Mouse (Mus musculus) left cerebral cortex, adult 8-10 months (tissue): ENCODE data around the gene Vmn1r50. TPM values are rescaled to one million over a fixed set of nuclear protein-coding genes. Genes with fewer than 3 reads are reported as not detected.
"Not testable (repeated sequence)": the region's sequence is repeated elsewhere in the genome, so short reads cannot be mapped to it uniquely, and the experiment has no call there.

ENCODE experiments used
- DNase-seq, 2 experiments: peaks; one replicate each; pipeline ENCODE4 v3.0.0; 2022; ENCODE audit warnings: low spot score in 2 of 2
- total RNA-seq, 4 experiments: library from RNA; stranded (reverse); gene quantifications; 2 replicates each; pipeline ENCODE4 v1.2.4; 2022

Vmn1r50 gene
- total RNA-seq, result not detected

DNA sequence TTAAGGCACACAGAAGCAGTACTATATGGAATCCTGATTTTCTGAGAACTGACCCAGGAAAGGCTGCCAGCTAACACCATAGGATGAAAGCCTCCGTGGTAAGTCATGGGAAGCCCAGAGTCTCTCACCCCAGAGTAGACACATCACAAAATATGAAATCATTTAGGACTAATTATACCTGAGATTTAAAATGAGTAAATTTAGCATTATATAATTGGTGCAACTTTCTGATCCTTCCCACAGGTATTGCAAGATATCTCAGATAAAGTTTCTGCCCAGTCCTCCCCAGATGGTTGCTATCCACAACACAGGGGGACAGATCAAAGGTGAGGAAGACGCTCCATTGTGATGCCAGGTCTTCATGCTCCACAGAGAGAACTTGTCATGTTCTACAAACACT lies at the start of gene Vmn1r50:
Gene Vmn1r50 (plus strand): TSS at position 301 of the 400 bp plus-strand sequence.
- no peak for DNase-seq

DNA sequence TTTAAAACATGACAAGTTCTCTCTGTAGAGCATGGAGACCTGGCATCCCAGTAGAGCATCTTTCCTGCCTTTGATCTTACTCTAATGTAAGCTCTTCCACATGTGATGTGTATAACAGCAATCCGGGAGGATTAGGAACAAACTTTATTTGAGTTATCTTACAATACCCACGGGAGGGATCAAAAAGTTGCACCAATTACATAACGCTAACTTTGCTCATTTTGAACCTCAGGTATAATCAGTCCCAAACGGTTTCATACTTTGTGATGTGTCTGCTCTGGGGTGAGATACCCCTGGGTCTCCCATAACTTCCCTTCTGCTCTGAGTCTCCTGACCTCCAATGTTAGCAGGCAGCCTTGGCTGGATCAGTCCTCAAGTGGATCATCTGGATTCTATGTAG lies 22.8 kb upstream of the Vmn1r50 start, which contains the start of gene Vmn1r49:
Gene Vmn1r49 (minus strand): TSS at position 101 of the 400 bp plus-strand sequence.
- DNase-seq, result no peak

DNA sequence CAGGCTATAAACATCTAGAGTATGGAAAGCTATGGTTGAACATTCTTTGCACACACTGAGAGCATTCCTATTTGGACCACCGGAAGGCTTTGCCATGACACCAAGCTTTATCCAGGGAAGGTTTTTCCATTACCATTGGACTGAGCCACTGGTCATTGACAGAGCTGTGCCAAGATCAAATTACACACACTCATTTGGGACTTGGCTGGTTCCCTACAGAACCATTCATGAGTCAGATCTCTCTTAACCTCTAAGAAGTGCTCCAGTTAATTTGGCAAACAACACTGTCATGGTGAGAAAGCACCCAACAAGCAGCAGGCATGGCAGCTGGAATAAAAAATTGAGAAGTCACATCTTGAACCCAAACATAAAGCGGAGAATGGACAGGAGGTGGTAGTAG lies 664 bp upstream of the Vmn1r50 start:
- no peak for DNase-seq

DNA sequence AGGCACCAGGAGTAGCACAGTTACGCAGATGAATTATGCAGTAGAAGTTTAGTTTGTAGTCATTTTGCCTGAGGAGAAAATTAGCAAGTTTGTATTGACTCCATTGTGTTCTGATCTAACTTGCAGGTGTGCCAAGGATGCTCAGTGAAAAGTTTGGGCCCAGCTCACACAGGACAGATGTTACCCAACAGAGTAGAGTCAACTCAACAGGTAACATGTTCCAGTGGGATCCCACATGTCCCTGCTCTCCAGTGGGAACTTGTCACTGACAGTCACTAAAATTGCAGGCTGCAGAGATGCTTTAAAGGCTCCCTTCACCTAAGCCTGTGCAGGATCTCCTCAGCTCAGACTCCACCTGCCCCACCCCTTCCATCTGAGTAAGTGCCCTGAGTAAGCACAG lies 21.1 kb downstream of the Vmn1r50 start, which contains the start of gene Vmn1r51:
Gene Vmn1r51 (plus strand): TSS at position 301 of the 400 bp plus-strand sequence.
- not testable (repeated sequence) for DNase-seq

Other genes with a start within 250 kb of the Vmn1r50 start
- gene Vmn1r42, start 225.0 kb upstream of the Vmn1r50 start, total RNA-seq, result not detected
- not detected for gene Vmn1r43, start 225.0 kb upstream of the Vmn1r50 start, total RNA-seq
- gene Vmn1r44, start 217.8 kb upstream of the Vmn1r50 start, total RNA-seq, result not detected
- not detected for gene Vmn1r45, start 160.8 kb upstream of the Vmn1r50 start, total RNA-seq
- not detected for gene Vmn1r46, start 132.1 kb upstream of the Vmn1r50 start, total RNA-seq
- gene Vmn1r47, start 85.3 kb upstream of the Vmn1r50 start, total RNA-seq, result under 1 TPM in 1 of 4 experiments, not detected in 3; 0.04 TPM
- not detected for gene Vmn1r48, start 64.6 kb upstream of the Vmn1r50 start, total RNA-seq
- not detected for gene Vmn1r49, start 22.9 kb upstream of the Vmn1r50 start, total RNA-seq
- not detected for gene Vmn1r51, start 21.2 kb downstream of the Vmn1r50 start, total RNA-seq
- gene Vmn1r52, start 73.4 kb downstream of the Vmn1r50 start, total RNA-seq, result not detected
- not detected for gene V1ra8, start 101.4 kb downstream of the Vmn1r50 start, total RNA-seq
- gene Vmn1r53, start 123.0 kb downstream of the Vmn1r50 start, total RNA-seq, result not detected
- not detected for gene Vmn1r54, start 144.9 kb downstream of the Vmn1r50 start, total RNA-seq
- gene BC048671, start 199.8 kb downstream of the Vmn1r50 start, total RNA-seq, result not detected
- under 1 TPM in 1 of 4 experiments, not detected in 3; 0.22 TPM for gene Chst13, start 223.8 kb downstream of the Vmn1r50 start, total RNA-seq
- gene Uroc1, start 231.9 kb downstream of the Vmn1r50 start, total RNA-seq, result not detected